Mouse (Mus musculus): ENCODE data around the gene Vmn2r33. TPM values are rescaled to one million over a fixed set of nuclear protein-coding genes. Genes with fewer than 3 reads are reported as not detected.
"Not testable (repeated sequence)": the region's sequence is repeated elsewhere in the genome, so short reads cannot be mapped to it uniquely, and the experiment has no call there.

Gene Vmn2r33
- polyA plus RNA-seq (2015; fragmentation: Nextera tagmentation; extraction: Ambion mirVana) = not detected in 2 replicates

- not testable (repeated sequence) for H3K27ac ChIP-seq; H3K9ac ChIP-seq; ATAC-seq; H3K4me1 ChIP-seq (replicated peaks); H3K4me2 ChIP-seq (replicated peaks); H3K36me3 ChIP-seq; H3K4me3 ChIP-seq (replicated peaks); H3K9me3 ChIP-seq; H3K27me3 ChIP-seq (replicated peaks)
These were observed at the start of gene Vmn2r33 for GRCm38 (mm10) chr7:7566686-7567085. Gene Vmn2r33, minus strand, starts transcription at chr7:7566786.

Other genes starting within 250 kb of the Vmn2r33 start
- gene Vmn2r30, start 229.2 kb downstream of the Vmn2r33 start, polyA plus RNA-seq (2015; fragmentation: Nextera tagmentation; extraction: Ambion mirVana) = not detected in 2 replicates
- not detected in 2 replicates for gene Gm45783, start 192.2 kb downstream of the Vmn2r33 start, polyA plus RNA-seq (2015; fragmentation: Nextera tagmentation; extraction: Ambion mirVana)
- not detected in 2 replicates for gene Vmn2r31, start 167.1 kb downstream of the Vmn2r33 start, polyA plus RNA-seq (2015; fragmentation: Nextera tagmentation; extraction: Ambion mirVana)
- not detected in 2 replicates for gene Vmn2r32, start 86.8 kb downstream of the Vmn2r33 start, polyA plus RNA-seq (2015; fragmentation: Nextera tagmentation; extraction: Ambion mirVana)
- not detected in 2 replicates for gene Vmn2r34, start 122.7 kb upstream of the Vmn2r33 start, polyA plus RNA-seq (2015; fragmentation: Nextera tagmentation; extraction: Ambion mirVana)